Mouse (Mus musculus): Measurements from ENCODE around the gene Dpy19l3. TPM values are rescaled to one million over a fixed set of nuclear protein-coding genes. Genes with fewer than 3 reads are reported as not detected.

Dpy19l3 gene
- polyA plus RNA-seq, 1 experiment from 2014 or later = 9.0 TPM

GRCm38 (mm10) chr7:35718421-35719178 lies 35.7 kb downstream of the Dpy19l3 start:
- no peak overlapping the region for H3K9ac ChIP-seq
- no peak overlapping the region for H3K27ac ChIP-seq
- H3K4me2 ChIP-seq = no peak overlapping the region
- H3K9me3 ChIP-seq (replicated peaks) = no peaks in the 10 kb centered on the region
- no peak for ATAC-seq
- WGBS (ENCODE audit: insufficient replicate concordance) = 71% methylated on average over 8 of the region's 8 CpGs
- no peaks in the 10 kb centered on the region for H3K4me1 ChIP-seq
- H3K4me3 ChIP-seq = no peak overlapping the region
- no peaks in the 10 kb centered on the region for H3K27me3 ChIP-seq (replicated peaks)
- H3K36me3 ChIP-seq = peaks cover 48% of the 10 kb centered on the region

- H3K9ac ChIP-seq = no peak overlapping the region
- no peak overlapping the region for H3K4me2 ChIP-seq
- H3K9me3 ChIP-seq (replicated peaks) = no peaks in the 10 kb centered on the region
- no peak for ATAC-seq
- H3K4me3 ChIP-seq = no peak overlapping the region
- H3K27me3 ChIP-seq (replicated peaks) = no peaks in the 10 kb centered on the region
- 70% methylated on average over 5 of the region's 5 CpGs for WGBS (ENCODE audit: insufficient replicate concordance)
- peaks cover 30% of the 10 kb centered on the region for H3K36me3 ChIP-seq
- no peaks in the 10 kb centered on the region for H3K4me1 ChIP-seq
- H3K27ac ChIP-seq = no peak overlapping the region
Observed at GRCm38 (mm10) chr7:35710366-35710765, 43.9 kb downstream of the Dpy19l3 start.

- Histone ChIP-seq H3K4me2 (no peak overlapping the region), H3K4me3 (no peak overlapping the region), H3K9ac (no peak overlapping the region), H3K27ac (no peak overlapping the region), H3K9me3 (replicated peaks) (no peaks in the 10 kb centered on the region), H3K36me3 (peaks cover 19% of the 10 kb centered on the region), H3K27me3 (replicated peaks) (no peaks in the 10 kb centered on the region), H3K4me1 (no peaks in the 10 kb centered on the region)
- ATAC-seq = no peak
- WGBS (ENCODE audit: insufficient replicate concordance) = 82% methylated on average over 16 of the region's 16 CpGs
Observed at GRCm38 (mm10) chr7:35708101-35708500, 46.2 kb downstream of the Dpy19l3 start.

GRCm38 (mm10) chr7:35699005-35699404 lies 55.2 kb downstream of the Dpy19l3 start:
- Histone ChIP-seq H3K9ac (no peak overlapping the region), H3K36me3 (peaks cover 24% of the 10 kb centered on the region), H3K9me3 (replicated peaks) (no peaks in the 10 kb centered on the region), H3K27me3 (replicated peaks) (no peaks in the 10 kb centered on the region), H3K4me1 (no peaks in the 10 kb centered on the region), H3K4me2 (no peak overlapping the region), H3K27ac (no peak overlapping the region), H3K4me3 (no peak overlapping the region)
- 73% methylated on average over 8 of the region's 8 CpGs for WGBS (ENCODE audit: insufficient replicate concordance)
- ATAC-seq = no peak

GRCm38 (mm10) chr7:35698073-35698472 lies 56.2 kb downstream of the Dpy19l3 start:
- Histone ChIP-seq H3K4me2 (no peak overlapping the region), H3K9me3 (replicated peaks) (no peaks in the 10 kb centered on the region), H3K4me3 (no peak overlapping the region), H3K27ac (no peak overlapping the region), H3K27me3 (replicated peaks) (no peaks in the 10 kb centered on the region), H3K4me1 (no peaks in the 10 kb centered on the region), H3K9ac (no peak overlapping the region), H3K36me3 (peaks cover 18% of the 10 kb centered on the region)
- WGBS (ENCODE audit: insufficient replicate concordance) = 94% methylated on average over 1 of the region's 1 CpGs
- ATAC-seq = no peak

GRCm38 (mm10) chr7:35692641-35693040 lies 61.6 kb downstream of the Dpy19l3 start:
- Histone ChIP-seq H3K4me2 (no peak overlapping the region), H3K36me3 (peaks cover 14% of the 10 kb centered on the region), H3K9ac (no peak overlapping the region), H3K27me3 (replicated peaks) (no peaks in the 10 kb centered on the region), H3K4me3 (no peak overlapping the region), H3K9me3 (replicated peaks) (no peaks in the 10 kb centered on the region), H3K4me1 (peaks cover 6% of the 10 kb centered on the region), H3K27ac (no peak overlapping the region)
- 77% methylated on average over 12 of the region's 12 CpGs for WGBS (ENCODE audit: insufficient replicate concordance)
- no peak for ATAC-seq

- Histone ChIP-seq H3K27me3 (replicated peaks) (no peaks in the 10 kb centered on the region), H3K4me1 (peaks cover 12% of the 10 kb centered on the region), H3K4me3 (no peak overlapping the region), H3K36me3 (peaks cover 14% of the 10 kb centered on the region), H3K9me3 (replicated peaks) (no peaks in the 10 kb centered on the region), H3K9ac (no peak overlapping the region), H3K4me2 (no peak overlapping the region), H3K27ac (no peak overlapping the region)
- no peak for ATAC-seq
- 80% methylated on average over 14 of the region's 14 CpGs for WGBS (ENCODE audit: insufficient replicate concordance)
Observed at GRCm38 (mm10) chr7:35692117-35692516, 62.1 kb downstream of the Dpy19l3 start.

- 80% methylated on average over 11 of the region's 11 CpGs for WGBS (ENCODE audit: insufficient replicate concordance)
- H3K4me1 ChIP-seq = peaks cover 27% of the 10 kb centered on the region
- H3K9me3 ChIP-seq (replicated peaks) = no peaks in the 10 kb centered on the region
- H3K27me3 ChIP-seq (replicated peaks) = no peaks in the 10 kb centered on the region
- no peak overlapping the region for H3K27ac ChIP-seq
- H3K9ac ChIP-seq = no peak overlapping the region
- H3K36me3 ChIP-seq = peaks cover 11% of the 10 kb centered on the region
- H3K4me2 ChIP-seq = no peak overlapping the region
- ATAC-seq = no peak
- no peak overlapping the region for H3K4me3 ChIP-seq
Observed at GRCm38 (mm10) chr7:35688781-35689349, 65.4 kb downstream of the Dpy19l3 start.

GRCm38 (mm10) chr7:35688276-35688675 lies 66.0 kb downstream of the Dpy19l3 start:
- H3K4me3 ChIP-seq = no peak overlapping the region
- no peak overlapping the region for H3K9ac ChIP-seq
- H3K27me3 ChIP-seq (replicated peaks) = no peaks in the 10 kb centered on the region
- H3K9me3 ChIP-seq (replicated peaks) = no peaks in the 10 kb centered on the region
- ATAC-seq = no peak
- WGBS (ENCODE audit: insufficient replicate concordance) = 72% methylated on average over 9 of the region's 9 CpGs
- H3K4me2 ChIP-seq = no peak overlapping the region
- H3K27ac ChIP-seq = no peak overlapping the region
- H3K4me1 ChIP-seq = peaks cover 27% of the 10 kb centered on the region
- peaks cover 11% of the 10 kb centered on the region for H3K36me3 ChIP-seq

- no peak for ATAC-seq
- H3K4me3 ChIP-seq = peak overlapping the region; percentile 14
- no peak overlapping the region for H3K9ac ChIP-seq
- no peaks in the 10 kb centered on the region for H3K9me3 ChIP-seq (replicated peaks)
- peaks cover 27% of the 10 kb centered on the region for H3K4me1 ChIP-seq
- H3K36me3 ChIP-seq = peaks cover 11% of the 10 kb centered on the region
- no peak overlapping the region for H3K27ac ChIP-seq
- H3K4me2 ChIP-seq = peak overlapping the region; percentile 58
- H3K27me3 ChIP-seq (replicated peaks) = no peaks in the 10 kb centered on the region
- 30% methylated on average over 10 of the region's 10 CpGs for WGBS (ENCODE audit: insufficient replicate concordance)
Observed at GRCm38 (mm10) chr7:35687229-35687628, 67.0 kb downstream of the Dpy19l3 start.

GRCm38 (mm10) chr7:35686756-35687155 lies 67.5 kb downstream of the Dpy19l3 start:
- H3K4me2 ChIP-seq = peak overlapping the region; percentile 58
- H3K36me3 ChIP-seq = peaks cover 11% of the 10 kb centered on the region
- 19% methylated on average over 13 of the region's 13 CpGs for WGBS (ENCODE audit: insufficient replicate concordance)
- no peaks in the 10 kb centered on the region for H3K27me3 ChIP-seq (replicated peaks)
- no peak overlapping the region for H3K27ac ChIP-seq
- peak overlapping the region; percentile 14 for H3K4me3 ChIP-seq
- peaks cover 27% of the 10 kb centered on the region for H3K4me1 ChIP-seq
- H3K9ac ChIP-seq = no peak overlapping the region
- H3K9me3 ChIP-seq (replicated peaks) = no peaks in the 10 kb centered on the region
- no peak for ATAC-seq

GRCm38 (mm10) chr7:35686216-35686615 lies 68.0 kb downstream of the Dpy19l3 start:
- ATAC-seq = 0 out of 2 replicates have a peak, but pooled peaks have one; percentile 18
- peak overlapping the region; percentile 58 for H3K4me2 ChIP-seq
- H3K9me3 ChIP-seq (replicated peaks) = no peaks in the 10 kb centered on the region
- no peak overlapping the region for H3K9ac ChIP-seq
- no peaks in the 10 kb centered on the region for H3K27me3 ChIP-seq (replicated peaks)
- peaks cover 11% of the 10 kb centered on the region for H3K36me3 ChIP-seq
- 44% methylated on average over 11 of the region's 11 CpGs for WGBS (ENCODE audit: insufficient replicate concordance)
- H3K4me3 ChIP-seq = no peak overlapping the region
- H3K27ac ChIP-seq = no peak overlapping the region
- peaks cover 27% of the 10 kb centered on the region for H3K4me1 ChIP-seq
